ENCODE assay signal across 22 mouse cellular contexts in genomic region chr16:47798838-47799237, GRCm38 (mm10).
DNase-seq lines count a peak whose midpoint lies in the region; ATAC-seq and TF ChIP-seq lines count a peak whose summit lies in the region.
"Had no signal": no experiment of that assay in that cellular context is flagged by ENCODE, and none has a peak within 500 bp of the region (broad histone marks: within the 10 kb centered on the region; RNA-seq: fewer than 3 reads in every experiment).

No protein-coding gene starts in this region.

- peak; percentile 4 for DNase-seq in lung, embryonic 14.5 days
- DNase-seq in lung, adult 2 months, result no peak
- peak; percentile 46 to 80 for DNase-seq in cerebellum, adult 2 months
- peak; percentile 60 to 78 for DNase-seq in cerebellum, postnatal 25 days
- DNase-seq in spleen, adult 18-20 months, result no peak
- DNase-seq in heart, postnatal 14 days, result no peak
- DNase-seq: adrenal gland, postnatal 36 days; kidney, adult 18-20 months; kidney, postnatal 4 days; liver had no signal

- no peaks in the 10 kb centered on the region for H3K27me3 ChIP-seq in forebrain, embryonic 13.5 days
- no peaks in the 10 kb centered on the region for H3K27me3 ChIP-seq in forebrain, embryonic 15.5 days
- H3K27me3 ChIP-seq in lung, embryonic 14.5 days (ENCODE audit: insufficient read depth, low read length), result no peaks in the 10 kb centered on the region
- H3K27me3 ChIP-seq in cerebellum, adult 2 months (ENCODE audit: control insufficient read depth, insufficient read depth, low read length), result no peaks in the 10 kb centered on the region
- H3K27me3 ChIP-seq: liver, embryonic 15.5 days; midbrain, embryonic 15.5 days had no signal

- no peak overlapping the region for H3K27ac ChIP-seq in forebrain, embryonic 13.5 days
- no peak overlapping the region for H3K27ac ChIP-seq in forebrain, embryonic 15.5 days (replicated peaks)
- no peak overlapping the region for H3K27ac ChIP-seq in lung, embryonic 14.5 days (ENCODE audit: low read depth)
- H3K27ac ChIP-seq in cerebellum, adult 2 months (ENCODE audit: insufficient read depth, low read length), result no peak overlapping the region
- H3K27ac ChIP-seq: embryonic facial prominence, embryonic 10.5 days; heart, embryonic 10.5 days; hindbrain, embryonic 10.5 days; left cerebral cortex, adult 2 months; limb, embryonic 10.5 days; liver, embryonic 15.5 days; macrophage; midbrain, embryonic 15.5 days had no signal

- H3K4me3 ChIP-seq in forebrain, embryonic 13.5 days, result no peak overlapping the region
- no peak overlapping the region for H3K4me3 ChIP-seq in forebrain, embryonic 15.5 days
- no peak overlapping the region for H3K4me3 ChIP-seq in lung, embryonic 14.5 days (ENCODE audit: low read depth, low read length)
- H3K4me3 ChIP-seq in lung, adult 2 months (replicated peaks; ENCODE audit: extremely low read depth, low read depth, low read length), result no peak overlapping the region
- no peak overlapping the region for H3K4me3 ChIP-seq in cerebellum, adult 2 months (replicated peaks; ENCODE audit: insufficient read depth, low read depth, low read length)
- H3K4me3 ChIP-seq: embryonic facial prominence, embryonic 10.5 days; heart, embryonic 10.5 days; hindbrain, embryonic 10.5 days; left cerebral cortex, adult 2 months; limb, embryonic 10.5 days; liver, embryonic 15.5 days; midbrain, embryonic 15.5 days had no signal

- WGBS in forebrain, embryonic 13.5 days, result 76% methylated on average over 2 of the region's 2 CpGs
- WGBS in forebrain, embryonic 15.5 days, result 82% methylated on average over 2 of the region's 2 CpGs
- whole genome bisulfite sequencing in lung, embryonic 14.5 days, result 90% methylated on average over 2 of the region's 2 CpGs
- 63% methylated on average over 2 of the region's 2 CpGs for WGBS in lung, adult 2 months
- WGBS in cerebellum, adult 2 months, result 57% methylated on average over 2 of the region's 2 CpGs

- TF ChIP-seq POLR2A in lung, adult 2 months (IDR thresholded peaks at IDR 0.05; ENCODE audit: borderline replicate concordance, extremely low read depth, low read depth, low read length), result no peak
- TF ChIP-seq POLR2A in cerebellum, adult 2 months (IDR thresholded peaks at IDR 0.05; ENCODE audit: borderline replicate concordance, insufficient read depth, low read length), result no peak

- TF ChIP-seq CTCF in lung, embryonic 14.5 days (IDR thresholded peaks at IDR 0.05; ENCODE audit: low read depth), result no peak
- no peak for TF ChIP-seq CTCF in lung, adult 2 months (IDR thresholded peaks at IDR 0.05; ENCODE audit: insufficient read depth, low read length)
- no peak for TF ChIP-seq CTCF in cerebellum, adult 2 months (IDR thresholded peaks at IDR 0.05; ENCODE audit: borderline replicate concordance, insufficient read depth, low read depth, low read length)

- ATAC-seq in forebrain, embryonic 13.5 days, result 0 out of 2 replicates have a peak, but pooled peaks have one; percentile 45
- no peak for ATAC-seq in forebrain, embryonic 15.5 days (replicated peaks)
- ATAC-seq in lung, embryonic 14.5 days (ENCODE audit: insufficient read depth), result no peak
- ATAC-seq: inflammation-experienced regulatory T-cells, adult 6 months; lung, postnatal 0 days; midbrain, embryonic 15.5 days had no signal

- no peaks in the 10 kb centered on the region for H3K4me1 ChIP-seq in forebrain, embryonic 13.5 days
- no peaks in the 10 kb centered on the region for H3K4me1 ChIP-seq in forebrain, embryonic 15.5 days
- no peaks in the 10 kb centered on the region for H3K4me1 ChIP-seq in lung, embryonic 14.5 days (ENCODE audit: insufficient read depth)
- no peaks in the 10 kb centered on the region for H3K4me1 ChIP-seq in lung, adult 2 months (ENCODE audit: control insufficient read depth, insufficient read depth, low read length)
- H3K4me1 ChIP-seq in cerebellum, adult 2 months (ENCODE audit: control insufficient read depth, insufficient read depth, low read length), result no peaks in the 10 kb centered on the region
- H3K4me1 ChIP-seq: embryonic facial prominence, embryonic 10.5 days; heart, embryonic 10.5 days; hindbrain, embryonic 10.5 days; limb, embryonic 10.5 days; liver, embryonic 15.5 days; midbrain, embryonic 15.5 days had no signal

- H3K9ac ChIP-seq in forebrain, embryonic 13.5 days, result no peak overlapping the region
- H3K9ac ChIP-seq in forebrain, embryonic 15.5 days (replicated peaks), result no peak overlapping the region
- no peak overlapping the region for H3K9ac ChIP-seq in lung, embryonic 14.5 days
- H3K9ac ChIP-seq: liver, embryonic 15.5 days; midbrain, embryonic 15.5 days had no signal

- no peaks in the 10 kb centered on the region for H3K9me3 ChIP-seq in forebrain, embryonic 13.5 days (replicated peaks)
- no peaks in the 10 kb centered on the region for H3K9me3 ChIP-seq in forebrain, embryonic 15.5 days
- no peaks in the 10 kb centered on the region for H3K9me3 ChIP-seq in lung, embryonic 14.5 days (ENCODE audit: low read depth, low read length)
- H3K9me3 ChIP-seq: embryonic facial prominence, embryonic 10.5 days; heart, embryonic 10.5 days; hindbrain, embryonic 10.5 days; limb, embryonic 10.5 days; liver, embryonic 15.5 days; midbrain, embryonic 15.5 days had no signal

- no peak overlapping the region for H3K4me2 ChIP-seq in forebrain, embryonic 13.5 days
- no peak overlapping the region for H3K4me2 ChIP-seq in forebrain, embryonic 15.5 days (replicated peaks)
- no peak overlapping the region for H3K4me2 ChIP-seq in lung, embryonic 14.5 days
- H3K4me2 ChIP-seq: liver, embryonic 15.5 days; midbrain, embryonic 15.5 days had no signal

- H3K36me3 ChIP-seq in forebrain, embryonic 13.5 days (ENCODE audit: poor library complexity, severe bottlenecking), result no peaks in the 10 kb centered on the region
- H3K36me3 ChIP-seq in forebrain, embryonic 15.5 days, result no peaks in the 10 kb centered on the region
- H3K36me3 ChIP-seq in lung, embryonic 14.5 days (ENCODE audit: insufficient read depth), result no peaks in the 10 kb centered on the region
- H3K36me3 ChIP-seq: embryonic facial prominence, embryonic 10.5 days; heart, embryonic 10.5 days; hindbrain, embryonic 10.5 days; limb, embryonic 10.5 days; liver, embryonic 15.5 days; midbrain, embryonic 15.5 days had no signal

- intact Hi-C loops in heart, postnatal 14 days (cut with DNase I), result no loop called here

Comparison
In these comparisons a context has a peak if more than half of its experiments do, and no peak if none do; other contexts are left out.
1. DNase-seq: peak in lung, embryonic 14.5 days (single experiment), cerebellum, adult 2 months (2 of 2) and cerebellum, postnatal 25 days (2 of 2); none in lung, adult 2 months (single experiment), spleen, adult 18-20 months (0 of 2) and heart, postnatal 14 days (0 of 2).